Mouse (Mus musculus) brain, embryonic 14.5 days (tissue): ENCODE measurements around the gene Actn1. TPM values are rescaled to one million over a fixed set of nuclear protein-coding genes. Genes with fewer than 3 reads are reported as not detected.

ENCODE experiments used
- DNase-seq: peaks from one replicate; pipeline ENCODE4 v3.0.0-alpha.2; 2011; ENCODE audit warnings: low read depth
- CTCF ChIP-seq: fragments of 200-500 bp; IDR thresholded peaks from 2 replicates; pipeline ENCODE4 v1.5.1; 2012; ENCODE audit warnings: inconsistent platforms, mild to moderate bottlenecking, moderate library complexity, borderline replicate concordance; ENCODE audit not compliant: insufficient read depth, insufficient read length; ENCODE audit errors: extremely low read depth
- POLR2A ChIP-seq: fragments of 200-500 bp; IDR thresholded peaks from 2 replicates; pipeline ENCODE4 v1.6.1; 2012; ENCODE audit warnings: mild to moderate bottlenecking, inconsistent platforms, borderline replicate concordance; ENCODE audit not compliant: poor library complexity, insufficient read depth, insufficient read length, severe bottlenecking; ENCODE audit errors: extremely low read depth
- polyA plus RNA-seq: library from polyadenylated mRNA; depleted of rRNA; stranded (reverse); fragments of >200 nt; gene quantifications from 2 replicates; pipeline ENCODE4 v1.2.3, GENCODE M21; 2012

The Actn1 gene
- polyA plus RNA-seq, 1 experiment = 30.5 TPM

DNA sequence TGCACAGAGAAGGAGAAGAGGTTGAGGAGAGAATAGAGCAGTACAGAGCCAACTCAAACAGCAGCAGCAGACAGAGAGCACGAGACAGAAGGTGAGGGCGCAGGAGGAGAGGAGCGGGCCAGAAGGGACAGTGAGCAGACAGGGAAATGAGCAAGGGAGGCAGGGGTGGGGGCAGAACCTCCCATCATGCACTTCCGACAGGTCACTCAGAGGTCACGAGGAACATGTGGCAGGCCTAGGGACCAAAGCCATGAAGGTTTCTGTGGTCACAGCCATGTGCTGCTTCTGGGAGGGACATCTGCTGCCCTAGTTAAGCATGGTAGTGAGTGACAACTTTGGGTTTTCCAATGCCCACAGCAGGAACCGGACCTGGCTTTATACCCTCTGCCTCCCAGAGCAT, 68.8 kb downstream of the Actn1 start:
- DNase-seq = no peak
- no peak for TF ChIP-seq POLR2A
- no peak for TF ChIP-seq CTCF

DNA sequence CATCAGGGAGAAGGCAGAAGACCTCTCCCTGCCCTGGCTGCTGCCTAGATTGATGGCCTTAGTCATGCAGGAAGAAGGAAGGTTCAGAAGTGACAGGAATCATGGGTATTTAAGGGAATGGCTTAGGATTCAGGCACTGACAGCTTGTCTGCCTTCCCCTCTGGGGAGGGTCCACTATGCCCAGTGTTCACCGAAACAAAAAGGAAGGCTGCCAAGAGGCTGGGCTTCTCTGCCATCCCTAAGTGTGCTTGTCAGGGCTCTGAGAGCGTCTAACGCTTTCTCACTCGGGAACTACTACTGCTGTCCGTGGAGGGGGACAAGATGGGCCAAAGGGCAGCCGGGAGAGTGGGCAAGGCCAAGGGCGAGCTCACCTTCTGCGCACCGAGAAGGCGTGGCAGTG, 69.3 kb downstream of the Actn1 start:
- TF ChIP-seq CTCF (no peak), POLR2A (no peak)
- peak; percentile 18 for DNase-seq

DNA sequence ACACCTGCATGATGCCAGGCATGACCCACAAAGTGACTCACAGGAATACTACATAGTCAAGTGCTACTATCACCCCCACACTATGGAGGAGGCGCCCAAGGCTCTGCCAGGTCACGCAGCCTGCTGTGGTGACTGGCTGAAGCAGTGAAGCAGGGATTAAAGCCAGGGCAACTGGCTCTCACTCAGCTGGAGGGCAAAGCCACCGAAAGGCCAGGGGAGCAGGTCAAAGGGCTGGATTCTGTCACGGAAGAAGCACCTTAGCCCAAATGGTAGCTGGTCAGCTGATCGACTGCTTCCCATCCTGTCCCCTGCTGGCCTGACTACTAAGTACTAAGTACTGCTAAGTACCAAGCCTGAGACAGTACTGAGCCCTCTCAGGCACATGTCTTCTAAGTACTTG, 76.1 kb downstream of the Actn1 start:
- no peak for TF ChIP-seq POLR2A
- DNase-seq = no peak

DNA sequence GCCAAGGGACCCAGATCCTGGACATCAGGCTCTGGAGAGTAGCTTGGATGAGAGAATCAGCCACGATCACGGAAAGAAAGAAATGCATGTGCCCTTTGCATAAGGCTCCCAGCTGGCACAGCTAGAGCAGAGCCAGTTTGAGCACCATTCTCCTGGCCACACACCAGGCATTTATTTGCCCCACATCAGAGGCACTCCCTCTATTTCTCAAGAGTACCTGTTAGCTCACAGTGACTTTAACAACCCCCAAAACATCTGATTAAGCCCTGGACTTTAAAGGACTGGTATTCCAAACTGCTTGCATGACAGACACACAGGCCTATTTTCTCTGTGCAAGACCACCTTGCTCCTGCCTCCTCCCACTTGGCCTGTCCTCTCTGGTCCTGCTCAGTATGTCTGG, 78.3 kb downstream of the Actn1 start:
- no peak for DNase-seq
- TF ChIP-seq CTCF = no peak
- TF ChIP-seq POLR2A = no peak

DNA sequence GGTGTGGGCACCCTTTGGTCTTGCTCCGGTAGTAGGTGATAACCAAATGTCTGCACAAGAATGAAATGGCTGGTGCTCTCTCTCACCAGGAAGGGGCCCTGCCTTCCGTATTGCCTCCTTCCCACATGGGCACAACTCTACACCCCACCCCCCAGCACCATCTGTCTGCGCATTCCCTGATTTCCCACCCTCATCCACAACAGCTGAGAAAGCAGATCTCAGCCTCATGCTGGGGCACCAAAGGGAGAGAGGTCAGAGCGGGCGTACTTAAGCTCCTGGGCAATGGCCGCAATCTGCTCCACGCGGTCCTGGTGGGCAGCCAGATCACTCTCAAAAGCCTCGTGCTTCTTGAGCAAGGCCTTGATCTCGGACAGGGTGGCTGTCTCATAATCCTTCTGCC, 82.1 kb downstream of the Actn1 start:
- peak; percentile 53 for DNase-seq

DNA sequence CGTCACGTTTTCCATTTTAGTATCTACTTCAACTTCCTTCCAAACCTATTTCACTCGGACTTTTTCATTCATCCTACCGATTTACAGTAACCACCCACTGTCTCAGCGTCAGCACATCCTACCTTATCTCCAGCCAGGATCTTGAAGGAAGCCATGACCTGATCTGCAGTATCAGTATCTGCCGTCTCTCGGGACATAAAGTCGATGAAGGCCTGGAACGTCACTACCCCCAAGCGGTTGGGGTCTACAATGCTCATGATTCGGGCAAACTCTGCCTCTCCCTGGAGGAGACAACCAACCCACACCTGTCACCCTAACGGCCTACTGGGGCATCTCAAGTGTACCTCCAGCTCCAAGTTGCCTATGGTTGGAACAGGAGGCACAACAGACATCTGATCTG, 91.4 kb downstream of the Actn1 start:
- no peak for TF ChIP-seq CTCF
- no peak for TF ChIP-seq POLR2A
- DNase-seq = no peak

More for the DNA sequence above, 82.1 kb downstream of the Actn1 start:
- TF ChIP-seq CTCF (no peak), POLR2A (no peak)

DNA sequence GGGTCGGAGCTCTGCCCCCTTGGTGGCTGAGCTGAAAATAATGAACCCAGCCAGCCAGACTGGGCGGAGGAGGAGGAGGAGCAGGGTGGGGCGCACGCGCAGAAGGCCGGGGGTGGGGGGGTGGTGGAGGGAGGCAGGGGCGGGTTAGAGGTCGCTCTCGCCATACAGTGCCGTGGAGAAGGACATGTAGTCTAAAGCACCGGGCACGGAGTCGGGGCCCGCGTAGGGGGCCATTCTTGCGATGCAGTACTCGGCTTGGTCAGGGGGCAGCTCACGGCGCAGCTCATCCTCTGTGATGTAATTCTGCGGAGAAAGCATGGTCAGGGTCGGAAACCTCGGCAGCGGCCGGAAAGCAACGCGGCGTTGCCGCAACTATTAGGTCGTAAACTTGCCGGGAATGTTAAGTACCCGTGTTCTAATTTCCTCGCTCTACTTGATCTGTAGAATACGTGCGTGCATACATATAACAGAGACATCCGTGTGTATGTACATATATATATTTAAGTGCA, 91.9 kb downstream of the Actn1 start:
- TF ChIP-seq CTCF (no peak), POLR2A (peak; percentile 33; the same call in 1 of the 2 replicates)
- peak; percentile 96 for DNase-seq

DNA sequence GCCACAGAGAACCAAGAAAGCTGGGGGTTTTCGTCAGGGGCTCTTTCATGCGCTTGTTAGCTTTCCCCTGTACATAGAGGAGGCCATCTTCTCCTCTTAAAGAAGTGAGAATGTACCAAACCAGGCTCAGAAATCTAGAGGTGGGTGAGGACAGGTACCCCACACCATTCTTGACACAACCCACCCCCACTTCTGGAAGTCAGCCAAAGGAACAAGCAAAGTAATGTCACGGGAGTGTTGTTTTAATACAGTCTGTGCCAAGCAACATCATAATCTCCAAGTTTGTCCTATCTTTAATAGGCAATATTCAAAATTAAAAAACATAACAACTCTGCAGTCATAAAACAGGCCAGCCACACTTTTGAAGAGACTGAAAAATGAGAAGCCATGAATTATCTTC, 92.8 kb downstream of the Actn1 start:
- no peak for TF ChIP-seq CTCF
- DNase-seq = no peak

DNA sequence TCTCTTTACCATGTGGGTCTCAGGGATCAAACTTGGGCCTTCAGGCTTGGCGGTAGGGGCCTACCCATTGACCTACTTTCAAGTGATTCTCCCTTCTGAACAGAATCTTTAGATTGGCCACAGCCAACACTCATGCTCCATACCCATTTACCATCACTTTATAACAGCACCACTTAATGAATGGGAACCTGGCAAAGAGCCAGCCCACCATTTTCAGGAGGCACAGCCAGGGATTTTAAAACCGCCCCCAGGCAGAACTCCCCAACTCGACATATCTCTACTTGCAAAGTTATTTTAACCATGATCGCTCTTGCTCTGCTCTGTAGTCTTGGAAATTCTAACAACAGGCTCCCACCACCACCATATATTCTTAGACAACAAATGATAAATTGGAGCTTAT, 93.5 kb downstream of the Actn1 start:
- peak; percentile 17 for DNase-seq
- no peak for TF ChIP-seq CTCF
- TF ChIP-seq POLR2A = no peak

DNA sequence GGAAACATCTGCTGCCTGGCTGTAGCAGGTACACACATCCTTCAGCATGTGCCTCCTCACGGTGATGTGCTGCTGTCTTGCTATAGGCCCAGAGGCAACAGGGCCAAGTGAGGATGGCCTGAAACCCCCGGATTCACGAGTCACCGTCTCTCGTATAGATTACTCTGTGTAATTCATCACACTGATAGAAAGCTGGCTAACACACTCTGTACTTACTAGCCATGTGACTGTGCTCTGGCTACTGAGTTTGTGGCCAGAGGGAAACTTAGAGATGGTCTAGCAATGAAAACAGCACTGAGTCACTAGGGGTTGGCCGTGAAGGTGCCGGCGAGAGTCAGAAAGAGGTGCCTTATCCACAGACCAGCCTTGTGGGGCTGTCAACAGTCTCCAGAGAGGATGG, 95.6 kb downstream of the Actn1 start:
- TF ChIP-seq CTCF (no peak), POLR2A (no peak)
- no peak for DNase-seq

DNA sequence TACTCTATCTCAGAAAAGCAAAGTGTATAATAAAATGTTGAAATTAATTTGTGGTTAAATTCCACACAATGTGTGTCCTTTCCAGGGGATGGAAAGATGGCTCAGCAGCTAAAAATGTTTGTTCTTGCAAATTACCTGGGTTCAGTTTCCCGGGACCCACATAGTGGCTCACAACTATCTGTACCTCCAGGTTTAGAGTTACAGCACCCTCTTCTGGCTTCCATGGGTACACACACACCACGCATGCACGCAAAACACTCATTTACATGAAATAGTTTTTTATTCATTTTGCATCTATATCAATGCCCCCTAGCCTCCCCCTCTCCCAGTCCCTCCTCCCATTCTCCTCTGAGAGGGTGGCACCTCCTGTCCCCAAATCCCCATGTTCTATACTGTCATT, 97.7 kb downstream of the Actn1 start:
- DNase-seq = no peak
- no peak for TF ChIP-seq POLR2A
- TF ChIP-seq CTCF = peak; percentile 11; the same call in 1 of the 2 replicates

DNA sequence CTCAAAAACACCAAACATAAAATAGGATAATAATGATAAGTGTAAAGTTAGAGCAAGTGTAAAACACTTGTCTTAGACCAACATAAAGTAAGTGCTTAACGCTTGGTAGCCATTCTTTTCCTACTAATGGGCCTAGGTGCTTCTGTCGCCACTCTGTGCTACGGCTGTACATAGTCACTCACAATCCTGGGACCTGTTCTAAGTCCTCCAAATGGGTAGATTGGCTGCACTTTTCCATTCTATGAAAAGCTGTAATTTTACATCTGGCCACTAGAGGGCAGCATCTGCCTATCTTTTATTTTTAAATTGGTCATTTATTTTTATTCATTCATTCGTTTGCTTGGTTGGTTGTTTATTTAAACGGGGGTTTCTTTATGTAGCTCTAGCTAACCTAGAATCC, 102.5 kb downstream of the Actn1 start:
- TF ChIP-seq CTCF (0 out of 2 replicates have a peak, but pooled peaks have one; percentile 30), POLR2A (no peak)
- peak; percentile 67 for DNase-seq
